Mouse (Mus musculus): ENCODE measurements at regions not wholly inside any gene's neighbourhood (a gene's known extent, or its start where the extent isn't known, plus 50 kb on each side); places are given as distances from the start of the nearest gene placed in this dataset.
A peak's percentile ranks its signal among the peaks of the same experiment; 100 is the strongest.

- Histone ChIP-seq H3K27me3 (ENCODE audit: control insufficient read depth, insufficient read depth, insufficient read length) (no peaks in the 10 kb centered on the region), H3K36me3 (ENCODE audit: control insufficient read depth, insufficient read depth) (no peaks in the 10 kb centered on the region), H3ac (ENCODE audit: control insufficient read depth, insufficient read length, low read depth) (no peak overlapping the region), H3K79me3 (ENCODE audit: low read depth) (no peaks in the 10 kb centered on the region), H3K79me2 (ENCODE audit: control insufficient read depth, insufficient read depth) (no peaks in the 10 kb centered on the region), H3K4me3 (ENCODE audit: insufficient read depth, poor library complexity, severe bottlenecking) (no peak overlapping the region)
- TF ChIP-seq CEBPB (IDR thresholded peaks at IDR 0.05; ENCODE audit: low read depth) (no peak), FOSL1 (IDR thresholded peaks at IDR 0.05; ENCODE audit: insufficient read depth, low read length, poor library complexity, severe bottlenecking) (no peak), CTCF (IDR thresholded peaks at IDR 0.05; ENCODE audit: control insufficient read depth, insufficient read depth, insufficient read length) (no peak), MYOD1 (IDR thresholded peaks at IDR 0.05; ENCODE audit: control insufficient read depth, insufficient read length, low read depth) (no peak), MAX (IDR thresholded peaks at IDR 0.05) (no peak), USF1 (IDR thresholded peaks at IDR 0.05; ENCODE audit: low read depth) (no peak), MYOG (IDR thresholded peaks at IDR 0.05; ENCODE audit: control insufficient read depth, extremely low read depth, insufficient read length) (no peak)
These were observed 61.6 kb upstream of the Abhd2 start for GRCm38 (mm10) chr7:79211287-79211976.

GRCm38 (mm10) chr7:79212231-79212630 is 60.8 kb upstream of the Abhd2 start:
- TF ChIP-seq USF1 (IDR thresholded peaks at IDR 0.05; ENCODE audit: low read depth) (no peak), MYOD1 (IDR thresholded peaks at IDR 0.05; ENCODE audit: control insufficient read depth, insufficient read length, low read depth) (no peak), MYOG (IDR thresholded peaks at IDR 0.05; ENCODE audit: control insufficient read depth, extremely low read depth, insufficient read length) (no peak), CEBPB (IDR thresholded peaks at IDR 0.05; ENCODE audit: low read depth) (no peak), FOSL1 (IDR thresholded peaks at IDR 0.05; ENCODE audit: insufficient read depth, low read length, poor library complexity, severe bottlenecking) (no peak), MAX (IDR thresholded peaks at IDR 0.05) (no peak), CTCF (IDR thresholded peaks at IDR 0.05; ENCODE audit: control insufficient read depth, insufficient read depth, insufficient read length) (no peak)
- Histone ChIP-seq H3K4me3 (ENCODE audit: insufficient read depth, poor library complexity, severe bottlenecking) (no peak overlapping the region), H3K79me3 (ENCODE audit: low read depth) (no peaks in the 10 kb centered on the region), H3K79me2 (ENCODE audit: control insufficient read depth, insufficient read depth) (no peaks in the 10 kb centered on the region), H3K27me3 (ENCODE audit: control insufficient read depth, insufficient read depth, insufficient read length) (no peaks in the 10 kb centered on the region), H3ac (ENCODE audit: control insufficient read depth, insufficient read length, low read depth) (no peak overlapping the region), H3K36me3 (ENCODE audit: control insufficient read depth, insufficient read depth) (no peaks in the 10 kb centered on the region)

GRCm38 (mm10) chr7:79215001-79215400 is 58.0 kb upstream of the Abhd2 start:
- no peak overlapping the region for H3K4me3 ChIP-seq (ENCODE audit: insufficient read depth, poor library complexity, severe bottlenecking)
- no peaks in the 10 kb centered on the region for H3K79me3 ChIP-seq (ENCODE audit: low read depth)
- TF ChIP-seq CEBPB (IDR thresholded peaks at IDR 0.05; ENCODE audit: low read depth) (no peak), MYOD1 (IDR thresholded peaks at IDR 0.05; ENCODE audit: control insufficient read depth, insufficient read length, low read depth) (no peak), FOSL1 (IDR thresholded peaks at IDR 0.05; ENCODE audit: insufficient read depth, low read length, poor library complexity, severe bottlenecking) (no peak), USF1 (IDR thresholded peaks at IDR 0.05; ENCODE audit: low read depth) (no peak), MYOG (IDR thresholded peaks at IDR 0.05; ENCODE audit: control insufficient read depth, extremely low read depth, insufficient read length) (no peak), CTCF (IDR thresholded peaks at IDR 0.05; ENCODE audit: control insufficient read depth, insufficient read depth, insufficient read length) (no peak), MAX (IDR thresholded peaks at IDR 0.05) (no peak)
- H3ac ChIP-seq (ENCODE audit: control insufficient read depth, insufficient read length, low read depth), result no peak overlapping the region
- no peaks in the 10 kb centered on the region for H3K36me3 ChIP-seq (ENCODE audit: control insufficient read depth, insufficient read depth)
- no peaks in the 10 kb centered on the region for H3K79me2 ChIP-seq (ENCODE audit: control insufficient read depth, insufficient read depth)
- H3K27me3 ChIP-seq (ENCODE audit: control insufficient read depth, insufficient read depth, insufficient read length), result no peaks in the 10 kb centered on the region

GRCm38 (mm10) chr7:79217232-79217631 is 55.8 kb upstream of the Abhd2 start:
- Histone ChIP-seq H3K79me3 (ENCODE audit: low read depth) (no peaks in the 10 kb centered on the region), H3K27me3 (ENCODE audit: control insufficient read depth, insufficient read depth, insufficient read length) (no peaks in the 10 kb centered on the region), H3K79me2 (ENCODE audit: control insufficient read depth, insufficient read depth) (no peaks in the 10 kb centered on the region), H3ac (ENCODE audit: control insufficient read depth, insufficient read length, low read depth) (no peak overlapping the region), H3K4me3 (ENCODE audit: insufficient read depth, poor library complexity, severe bottlenecking) (no peak overlapping the region), H3K36me3 (ENCODE audit: control insufficient read depth, insufficient read depth) (no peaks in the 10 kb centered on the region)
- TF ChIP-seq MYOD1 (IDR thresholded peaks at IDR 0.05; ENCODE audit: control insufficient read depth, insufficient read length, low read depth), result peak; percentile 63
- no peak for TF ChIP-seq MYOG (IDR thresholded peaks at IDR 0.05; ENCODE audit: control insufficient read depth, extremely low read depth, insufficient read length)

- H3K36me3 ChIP-seq (ENCODE audit: control insufficient read depth, insufficient read depth), result no peaks in the 10 kb centered on the region
- no peak overlapping the region for H3K4me3 ChIP-seq (ENCODE audit: insufficient read depth, poor library complexity, severe bottlenecking)
- no peak overlapping the region for H3ac ChIP-seq (ENCODE audit: control insufficient read depth, insufficient read length, low read depth)
- H3K79me2 ChIP-seq (ENCODE audit: control insufficient read depth, insufficient read depth), result no peaks in the 10 kb centered on the region
- H3K79me3 ChIP-seq (ENCODE audit: low read depth), result no peaks in the 10 kb centered on the region
- TF ChIP-seq FOSL1 (IDR thresholded peaks at IDR 0.05; ENCODE audit: insufficient read depth, low read length, poor library complexity, severe bottlenecking), result no peak
- no peak for TF ChIP-seq MAX (IDR thresholded peaks at IDR 0.05)
- TF ChIP-seq MYOD1 (IDR thresholded peaks at IDR 0.05; ENCODE audit: control insufficient read depth, insufficient read length, low read depth), result no peak
- TF ChIP-seq CTCF (IDR thresholded peaks at IDR 0.05; ENCODE audit: control insufficient read depth, insufficient read depth, insufficient read length), result no peak
- no peak for TF ChIP-seq USF1 (IDR thresholded peaks at IDR 0.05; ENCODE audit: low read depth)
- no peak for TF ChIP-seq CEBPB (IDR thresholded peaks at IDR 0.05; ENCODE audit: low read depth)
- TF ChIP-seq MYOG (IDR thresholded peaks at IDR 0.05; ENCODE audit: control insufficient read depth, extremely low read depth, insufficient read length), result no peak
- no peaks in the 10 kb centered on the region for H3K27me3 ChIP-seq (ENCODE audit: control insufficient read depth, insufficient read depth, insufficient read length)
These were observed 50.2 kb upstream of the Abhd2 start for GRCm38 (mm10) chr7:79222626-79223335.
